Mouse (Mus musculus) gastrocnemius, adult 2 months (tissue): ENCODE data around the gene Gm49403. TPM values are rescaled to one million over a fixed set of nuclear protein-coding genes. Genes with fewer than 3 reads are reported as not detected.

Experiments
- DNase-seq: peaks from one replicate; pipeline ENCODE4 v3.0.0; 2022
- H3K27ac ChIP-seq: fragments of 200-600 bp; 2 replicates; pipeline ENCODE4 v1.8.1; 2022; ENCODE audit warnings: mild to moderate bottlenecking
- H3K4me3 ChIP-seq: fragments of 200-600 bp; 2 replicates; pipeline ENCODE4 v1.8.1; 2022; ENCODE audit warnings: mild to moderate bottlenecking, moderate library complexity
- CTCF ChIP-seq: fragments of 200-600 bp; IDR thresholded peaks from 2 replicates; pipeline ENCODE4 v1.8.1; 2022; ENCODE audit warnings: antibody characterized with exemption, mild to moderate bottlenecking, moderate library complexity
- intact Hi-C: fragments of 180-260 bp; cut with DNase I; formaldehyde crosslinking; loops from one replicate; pipeline ENCODE4 v1.15.1; 2025
- microRNA-seq: library from miRNA; unstranded; fragments of <30 nt; microRNA quantifications from one replicate; pipeline ENCODE4 v1.2.0, GENCODE M21; 2021
- total RNA-seq, 2 experiments: library from RNA; stranded (reverse); gene quantifications; 2 replicates each; pipeline ENCODE4 v1.2.3; 2021

Gene Gm49403
- total RNA-seq, 2 experiments from 2014 or later: not detected

- Histone ChIP-seq H3K27ac (no peak overlapping the region), H3K4me3 (no peak overlapping the region)
- intact Hi-C loops: loop anchor here (5.0 kb wide), 1 partner anchor 34 kb away; the partner anchor contains the start of gene Ints5
- TF ChIP-seq CTCF: no peak
- no peak for DNase-seq
These were observed 43.0 kb downstream of the Gm49403 start for GRCm38 (mm10) chr19:8926766-8927165.

- DNase-seq: no peak
- Histone ChIP-seq H3K27ac (peak overlapping the region; percentile 96; the same call in 1 of the 2 replicates), H3K4me3 (no peak overlapping the region)
- intact Hi-C loops: loop anchor here (5.0 kb wide), 1 partner anchor 36 kb away; the partner anchor contains the start of gene Ints5
- TF ChIP-seq CTCF: no peak
These were observed 44.3 kb downstream of the Gm49403 start for GRCm38 (mm10) chr19:8927891-8928525.

GRCm38 (mm10) chr19:8928689-8929223, 45.0 kb downstream of the Gm49403 start:
- TF ChIP-seq CTCF: no peak
- peak overlapping the region; percentile 96 for H3K27ac ChIP-seq
- no peak for DNase-seq
- intact Hi-C loops: loop anchor here (5.0 kb wide), 1 partner anchor 36 kb away; the partner anchor contains the start of gene Ints5
- H3K4me3 ChIP-seq: peak overlapping the region; percentile 90

- Histone ChIP-seq H3K27ac (peak within 1 kb of the TSS; percentile 96), H3K4me3 (peak within 1 kb of the TSS; percentile 90)
- intact Hi-C loops: loop anchor here (5.0 kb wide), 1 partner anchor 37 kb away; the partner anchor contains the start of gene Ints5
- TF ChIP-seq CTCF: peak; percentile 52
- peak; percentile 95 for DNase-seq
These were observed 45.7 kb downstream of the Gm49403 start, which contains the start of the genes Rom1 and Eml3 for GRCm38 (mm10) chr19:8929224-8930088. Gene Rom1 (minus strand): TSS chr19:8929356. Gene Eml3 (plus strand): TSS chr19:8929552.

- Histone ChIP-seq H3K4me3 (peak overlapping the region; percentile 90), H3K27ac (peak overlapping the region; percentile 96)
- TF ChIP-seq CTCF: no peak
- DNase-seq: no peak
- intact Hi-C loops: no loop called here
These were observed 46.4 kb downstream of the Gm49403 start for GRCm38 (mm10) chr19:8930117-8930516.

- 0 out of 2 replicates have a peak overlapping the region, but pooled peaks have one; percentile 96 for H3K27ac ChIP-seq
- no peak for DNase-seq
- TF ChIP-seq CTCF: no peak
- peak overlapping the region; percentile 90 for H3K4me3 ChIP-seq
- intact Hi-C loops: no loop called here
These were observed 47.0 kb downstream of the Gm49403 start for GRCm38 (mm10) chr19:8930771-8931170.

GRCm38 (mm10) chr19:8936736-8937135, 53.0 kb downstream of the Gm49403 start:
- Histone ChIP-seq H3K4me3 (no peak overlapping the region), H3K27ac (no peak overlapping the region)
- no peak for DNase-seq
- TF ChIP-seq CTCF: no peak
- intact Hi-C loops: no loop called here

Small RNA genes lying within 50 kb of the gene (microRNA-seq; reads per million reads assigned to microRNA genes)
- not detected for gene Mir5136

Other genes starting within 250 kb of the Gm49403 start
- not detected for gene Chrm1, start 220.1 kb upstream of the Gm49403 start, total RNA-seq
- 10 to 100 TPM; 33.9 to 35.1 TPM for gene Slc3a2, start 160.6 kb upstream of the Gm49403 start, total RNA-seq
- gene Wdr74, start 148.1 kb upstream of the Gm49403 start, total RNA-seq: 10 to 100 TPM; 15.4 to 16.4 TPM
- gene 1700092M07Rik, start 143.2 kb upstream of the Gm49403 start, total RNA-seq: not detected
- gene Stx5a, start 142.5 kb upstream of the Gm49403 start, total RNA-seq: 10 to 100 TPM; 20.8 to 22.1 TPM
- 10 to 100 TPM; 37.8 to 41.5 TPM for gene Nxf1, start 126.9 kb upstream of the Gm49403 start, total RNA-seq
- gene Tmem223, start 112.9 kb upstream of the Gm49403 start, total RNA-seq: 100 to 1,000 TPM in 1 of 2 experiments, 10 to 100 TPM in 1; 77.2 to 118 TPM
- gene Tmem179b, start 109.5 kb upstream of the Gm49403 start, total RNA-seq: 10 to 100 TPM in 1 of 2 experiments, 1 to 10 TPM in 1; 7.4 to 10.6 TPM
- 1 to 10 TPM; 5.2 to 6.7 TPM for gene Taf6l, start 97.5 kb upstream of the Gm49403 start, total RNA-seq
- 10 to 100 TPM; 35.6 to 42.6 TPM for gene Polr2g, start 85.4 kb upstream of the Gm49403 start, total RNA-seq
- gene Zbtb3, start 81.4 kb upstream of the Gm49403 start, total RNA-seq: 1 to 10 TPM in 1 of 2 experiments, under 1 TPM in 1; 0.82 to 1.1 TPM
- gene Ttc9c, start 64.6 kb upstream of the Gm49403 start, total RNA-seq: 10 to 100 TPM; 11.9 to 12.6 TPM
- gene Hnrnpul2, start 63.9 kb upstream of the Gm49403 start, total RNA-seq: 10 to 100 TPM; 40.1 to 49.4 TPM
- not detected for gene AC129217.1, start 54.2 kb upstream of the Gm49403 start, total RNA-seq
- 10 to 100 TPM; 16.8 to 18.4 TPM for gene Bscl2, start 46.5 kb upstream of the Gm49403 start, total RNA-seq
- gene Gng3, start 44.7 kb upstream of the Gm49403 start, total RNA-seq: not detected
- gene Lrrn4cl, start 33.2 kb upstream of the Gm49403 start, total RNA-seq: 1 to 10 TPM; 7.3 to 7.8 TPM
- 100 to 1,000 TPM; 199 to 235 TPM for gene Ubxn1, start 12.4 kb upstream of the Gm49403 start, total RNA-seq
- 10 to 100 TPM; 57.7 to 59.0 TPM for gene Uqcc3, start 3.0 kb upstream of the Gm49403 start, total RNA-seq
- 1 to 10 TPM in 1 of 2 experiments, under 1 TPM in 1; 0.99 to 6.1 TPM for gene Lbhd1, start 198 bp upstream of the Gm49403 start, total RNA-seq
- 10 to 100 TPM; 11.8 to 13.5 TPM for gene 1810009A15Rik, start 4.9 kb downstream of the Gm49403 start, total RNA-seq
- 1 to 10 TPM in 1 of 2 experiments, under 1 TPM in 1; 0.61 to 5.3 TPM for gene Gm49416, start 5.0 kb downstream of the Gm49403 start, total RNA-seq
- gene Ints5, start 9.1 kb downstream of the Gm49403 start, total RNA-seq: 10 to 100 TPM; 10.6 to 12.5 TPM
- gene Ganab, start 14.1 kb downstream of the Gm49403 start, total RNA-seq: 10 to 100 TPM; 21.6 to 26.4 TPM
- 10 to 100 TPM; 32.2 to 35.7 TPM for gene B3gat3, start 36.4 kb downstream of the Gm49403 start, total RNA-seq
- gene Rom1, start 45.4 kb downstream of the Gm49403 start, total RNA-seq: 1 to 10 TPM; 7.3 TPM
- 1 to 10 TPM; 3.4 to 6.2 TPM for gene Eml3, start 45.6 kb downstream of the Gm49403 start, total RNA-seq
- 10 to 100 TPM; 23.5 to 27.2 TPM for gene Mta2, start 57.9 kb downstream of the Gm49403 start, total RNA-seq
- 10 to 100 TPM in 1 of 2 experiments, 1 to 10 TPM in 1; 7.9 to 10.4 TPM for gene Tut1, start 69.9 kb downstream of the Gm49403 start, total RNA-seq
- 100 to 1,000 TPM; 423 to 463 TPM for gene Eef1g, start 83.1 kb downstream of the Gm49403 start, total RNA-seq
- gene Ahnak, start 105.4 kb downstream of the Gm49403 start, total RNA-seq: 100 to 1,000 TPM; 212 to 217 TPM
- not detected for gene Scgb1a1, start 204.0 kb downstream of the Gm49403 start, total RNA-seq